Mouse (Mus musculus) CH12.LX (cell line): ENCODE data around the gene Gm28038.
A peak's percentile ranks its signal among the peaks of the same experiment; 100 is the strongest.

Experiments
- CTCF ChIP-seq, 2 experiments: IDR thresholded peaks in 1 of 2; conservative IDR thresholded peaks in 1 of 2; 2 replicates each; pipeline ENCODE4 v1.5.1; 2011 to 2012; ENCODE audit warnings: low read depth in 2 of 2, low read length in 2 of 2, improper control_type of control experiment in 1 of 2, inconsistent platforms in 1 of 2, mild to moderate bottlenecking in 1 of 2, moderate library complexity in 1 of 2
- POLR2A ChIP-seq: IDR thresholded peaks from 2 replicates; pipeline ENCODE4 v1.6.1; 2011; ENCODE audit warnings: low read depth, mild to moderate bottlenecking, improper control_type of control experiment, low read length

- peak; percentile 88 for TF ChIP-seq POLR2A
- TF ChIP-seq CTCF (conservative IDR thresholded peaks at IDR 0.05 in 1 of 2, IDR thresholded peaks at IDR 0.05 in 1 of 2; ENCODE audit: low read depth in 2 of 2, low read length in 2 of 2) = no peak
Measured at GRCm38 (mm10) chr2:30286192-30287026, 5.6 kb downstream of the Gm28038 start, which contains the start of the genes Dolk and Nup188.
